Mouse (Mus musculus) megakaryocyte, embryonic 14.5 days (primary cell): ENCODE data around the gene Col15a1. TPM values are rescaled to one million over a fixed set of nuclear protein-coding genes. Genes with fewer than 3 reads are reported as not detected.

ENCODE experiments used
- H3K27me3 ChIP-seq: replicated peaks from 2 replicates; pipeline ENCODE3; 2012; ENCODE audit warnings: inconsistent platforms
- H3K36me3 ChIP-seq: replicated peaks from 2 replicates; pipeline ENCODE3; 2012; ENCODE audit warnings: low read length, inconsistent platforms, mixed read lengths
- H3K4me1 ChIP-seq: 2 replicates; pipeline ENCODE4 v1.6.1; 2012; ENCODE audit warnings: inconsistent platforms
- H3K4me3 ChIP-seq: replicated peaks from 2 replicates; pipeline ENCODE3; 2012; ENCODE audit warnings: moderate library complexity, mild to moderate bottlenecking, inconsistent platforms
- H3K9me3 ChIP-seq: 2 replicates; pipeline ENCODE4 v1.6.1; 2012; ENCODE audit warnings: inconsistent platforms
- FLI1 ChIP-seq: IDR thresholded peaks from 2 replicates; pipeline ENCODE4 v1.6.1; 2012; ENCODE audit warnings: low read length, inconsistent platforms, mixed read lengths
- GATA1 ChIP-seq: IDR thresholded peaks from 3 replicates; pipeline ENCODE4 v1.6.1; 2012; ENCODE audit warnings: mixed read lengths, low read length, inconsistent platforms, borderline replicate concordance
- polyA plus RNA-seq: library from polyadenylated mRNA; stranded (reverse); fragments of >175 nt; gene quantifications from 2 replicates; pipeline ENCODE4 v1.2.3, GENCODE M21; 2012; ENCODE audit warnings: low replicate concordance; ENCODE audit not compliant: insufficient read depth

The Col15a1 gene
- polyA plus RNA-seq, 1 experiment = 0.16 TPM

DNA sequence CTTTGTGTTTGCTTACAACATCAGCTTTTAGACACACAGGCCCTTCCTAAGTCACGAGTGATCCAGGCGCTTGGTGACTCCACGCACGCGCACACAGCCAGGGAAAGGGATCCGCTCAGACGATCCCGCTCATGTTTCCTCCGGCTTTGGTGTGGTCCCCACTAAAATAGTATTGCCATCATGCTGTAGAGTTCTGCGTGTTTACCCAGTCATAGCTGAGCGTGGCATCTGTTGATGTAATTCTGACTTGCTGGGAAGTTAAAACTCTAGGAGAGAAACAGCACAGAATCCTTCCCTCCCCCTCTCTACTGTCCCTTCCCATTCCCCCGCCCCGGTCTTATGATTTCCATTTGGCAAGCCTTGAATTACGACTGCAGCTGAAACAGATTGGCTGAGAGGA lies 104.7 kb downstream of the Col15a1 start:
- no peak overlapping the region for H3K4me3 ChIP-seq
- H3K9me3 ChIP-seq = no peaks in the 10 kb centered on the region
- TF ChIP-seq FLI1 (no peak), GATA1 (no peak)
- H3K4me1 ChIP-seq = peaks cover 86% of the 10 kb centered on the region
- peaks cover 8% of the 10 kb centered on the region for H3K27me3 ChIP-seq
- no peaks in the 10 kb centered on the region for H3K36me3 ChIP-seq

DNA sequence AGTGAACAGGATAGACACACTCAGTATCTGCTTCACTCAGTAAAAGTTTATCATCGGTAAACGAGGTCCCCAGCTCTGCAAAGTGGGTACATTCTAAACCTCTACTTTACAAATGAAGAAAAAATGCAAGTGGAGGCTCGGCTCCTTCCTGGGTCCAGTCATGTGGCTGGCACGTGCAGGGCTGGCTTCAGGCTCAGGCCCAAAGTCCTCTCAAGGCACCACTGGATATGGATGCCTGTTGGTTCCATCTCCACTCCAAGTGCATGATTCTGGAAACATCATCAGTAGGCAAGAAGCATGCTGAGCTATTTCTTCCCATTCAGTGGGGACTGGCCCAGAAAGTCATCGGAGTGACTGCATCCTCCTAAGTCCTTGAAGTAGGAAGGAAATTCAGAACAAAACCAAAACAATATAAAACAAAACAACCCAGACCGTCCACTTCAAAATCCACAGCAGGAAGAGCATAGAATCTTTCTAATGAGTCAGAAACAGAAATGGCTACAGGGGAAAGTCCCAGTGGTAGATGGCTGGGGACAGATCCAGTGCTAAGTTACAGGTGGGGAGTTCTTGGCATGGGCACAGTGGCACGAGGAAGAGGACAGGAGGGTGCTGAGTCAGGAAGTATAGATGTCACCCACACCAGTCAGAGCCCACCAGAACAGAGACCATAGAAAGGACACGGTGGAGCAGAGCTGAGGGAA lies 105.9 kb downstream of the Col15a1 start:
- no peaks in the 10 kb centered on the region for H3K9me3 ChIP-seq
- H3K27me3 ChIP-seq = peaks cover 8% of the 10 kb centered on the region
- peaks cover 82% of the 10 kb centered on the region for H3K4me1 ChIP-seq
- no peak overlapping the region for H3K4me3 ChIP-seq
- H3K36me3 ChIP-seq = no peaks in the 10 kb centered on the region
- no peak for TF ChIP-seq GATA1
- TF ChIP-seq FLI1 = no peak

DNA sequence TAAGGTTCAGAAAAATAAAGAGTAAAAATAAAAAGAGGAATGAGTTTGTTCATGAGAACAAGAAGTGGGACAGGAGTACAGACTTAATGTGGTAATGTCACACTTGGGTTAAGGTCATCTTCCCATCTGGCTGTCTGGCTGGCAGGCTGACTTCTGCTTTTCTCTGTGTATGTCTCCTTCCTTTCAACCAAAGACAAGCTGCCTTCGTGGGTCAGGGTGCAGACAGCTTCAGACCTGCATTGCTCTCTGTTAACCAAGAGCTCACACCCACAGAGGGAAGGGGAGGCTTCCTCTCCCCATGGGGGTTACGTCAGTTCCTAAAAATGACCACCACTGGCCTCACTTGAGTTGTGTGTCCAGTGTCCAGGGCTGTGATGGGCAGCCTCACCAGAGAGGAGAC lies 107.5 kb downstream of the Col15a1 start:
- peak overlapping the region; percentile 17 for H3K4me3 ChIP-seq
- H3K27me3 ChIP-seq = peaks cover 8% of the 10 kb centered on the region
- peaks cover 82% of the 10 kb centered on the region for H3K4me1 ChIP-seq
- H3K36me3 ChIP-seq = no peaks in the 10 kb centered on the region
- no peaks in the 10 kb centered on the region for H3K9me3 ChIP-seq
- TF ChIP-seq GATA1 = no peak
- no peak for TF ChIP-seq FLI1

DNA sequence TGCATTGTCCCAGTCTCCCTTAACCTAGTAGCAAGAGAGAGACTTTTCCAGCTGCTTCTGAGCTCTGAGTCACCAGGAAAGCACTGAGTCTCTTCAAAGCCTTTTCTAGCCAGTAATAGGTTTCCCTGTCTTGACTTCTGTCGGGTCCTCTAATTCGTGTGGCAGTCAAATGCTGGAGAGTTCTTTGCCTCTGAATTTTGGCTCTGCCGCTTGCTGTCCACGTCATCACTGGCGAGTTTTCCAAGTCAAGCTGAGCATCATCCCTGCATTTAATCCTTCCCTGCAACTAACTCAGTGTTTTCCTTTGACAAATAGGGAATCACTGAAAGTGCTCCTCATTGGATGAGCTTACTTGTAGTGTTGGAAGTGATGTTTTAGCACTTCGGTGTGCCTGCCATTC lies 108.5 kb downstream of the Col15a1 start:
- H3K36me3 ChIP-seq = no peaks in the 10 kb centered on the region
- H3K9me3 ChIP-seq = no peaks in the 10 kb centered on the region
- H3K4me1 ChIP-seq = peaks cover 78% of the 10 kb centered on the region
- no peak for TF ChIP-seq FLI1
- no peak for TF ChIP-seq GATA1
- H3K4me3 ChIP-seq = no peak overlapping the region
- peaks cover 8% of the 10 kb centered on the region for H3K27me3 ChIP-seq

DNA sequence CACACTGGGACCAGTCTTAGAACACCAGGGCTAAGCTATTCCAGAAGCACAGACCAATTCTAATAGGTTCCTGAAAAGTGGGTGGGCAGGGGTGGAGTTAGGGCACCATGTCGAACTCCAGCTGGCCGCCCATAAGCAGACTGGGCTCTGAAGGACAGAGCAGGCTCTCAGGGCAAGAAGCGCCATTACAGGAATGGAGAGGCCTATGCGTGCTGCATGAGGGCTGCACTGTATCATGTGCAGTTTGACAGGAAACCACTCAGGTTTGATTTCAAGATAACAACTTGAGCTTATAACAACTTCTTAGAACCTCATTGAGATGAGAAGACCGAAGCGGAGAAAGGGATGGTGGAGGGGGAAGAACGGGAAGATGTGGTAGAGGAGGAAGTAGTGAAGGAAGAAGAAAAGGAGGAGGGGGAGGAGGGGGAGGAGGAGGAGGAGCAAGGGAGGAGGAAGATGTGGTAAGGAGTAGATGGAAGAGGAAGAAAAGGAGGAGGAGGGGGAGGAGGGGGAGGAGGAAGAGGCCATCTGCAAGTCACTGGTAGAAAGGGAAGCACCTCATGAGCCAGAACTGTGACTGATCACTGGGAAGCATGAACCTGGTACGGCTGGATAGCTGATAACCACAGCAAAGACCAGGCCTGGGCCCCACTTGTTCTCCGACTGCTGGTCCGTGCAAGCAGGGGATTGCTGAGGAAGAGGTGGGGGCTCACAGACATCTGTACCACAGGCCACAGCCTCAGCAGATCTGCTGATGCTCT lies 111.8 kb downstream of the Col15a1 start:
- TF ChIP-seq FLI1 (no peak), GATA1 (no peak)
- H3K4me3 ChIP-seq = peak overlapping the region; percentile 33
- H3K36me3 ChIP-seq = no peaks in the 10 kb centered on the region
- peaks cover 7% of the 10 kb centered on the region for H3K27me3 ChIP-seq
- no peaks in the 10 kb centered on the region for H3K9me3 ChIP-seq
- peaks cover 71% of the 10 kb centered on the region for H3K4me1 ChIP-seq

DNA sequence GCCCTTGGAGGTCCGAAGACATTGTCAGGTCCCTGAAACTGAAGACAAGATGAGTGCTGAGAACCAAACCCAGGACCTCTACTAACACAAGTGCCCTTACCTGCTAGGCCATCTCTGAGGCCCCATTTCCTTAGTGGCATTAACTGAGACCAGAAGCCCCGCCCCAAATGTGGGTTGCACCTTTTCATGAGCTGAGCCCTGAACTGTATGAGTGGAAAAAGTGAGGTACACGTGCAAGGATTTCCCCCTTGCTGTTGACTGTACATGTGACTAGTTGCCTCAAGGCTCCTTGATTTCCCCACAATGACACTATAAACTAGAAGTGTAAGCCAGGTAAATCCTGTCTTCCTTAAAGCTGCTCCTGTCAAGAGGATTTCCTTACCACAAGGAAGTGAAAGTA lies 114.4 kb downstream of the Col15a1 start:
- Histone ChIP-seq H3K9me3 (no peaks in the 10 kb centered on the region), H3K4me3 (no peak overlapping the region), H3K36me3 (no peaks in the 10 kb centered on the region), H3K4me1 (peaks cover 60% of the 10 kb centered on the region), H3K27me3 (no peaks in the 10 kb centered on the region)
- TF ChIP-seq FLI1 (no peak), GATA1 (no peak)

DNA sequence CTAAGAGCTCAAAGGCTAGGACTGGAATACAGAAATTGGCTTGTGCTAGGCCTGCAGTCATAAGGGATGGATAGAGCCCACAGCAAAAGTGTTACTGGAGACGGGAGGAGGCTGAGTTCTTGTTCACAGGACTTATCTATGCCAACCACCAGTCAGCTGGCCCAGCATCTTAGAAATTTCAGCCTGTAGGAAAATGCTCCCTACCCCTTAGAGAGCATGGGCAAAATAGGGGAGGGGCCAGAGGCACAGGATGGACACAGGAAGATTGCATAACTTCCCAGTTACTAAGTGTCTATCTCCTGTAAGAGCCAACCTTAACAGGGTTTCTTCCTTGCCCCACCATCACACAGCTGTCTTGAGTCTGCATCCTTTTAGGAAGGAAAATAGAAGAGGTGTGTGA lies 116.2 kb downstream of the Col15a1 start:
- no peaks in the 10 kb centered on the region for H3K36me3 ChIP-seq
- no peak overlapping the region for H3K4me3 ChIP-seq
- TF ChIP-seq GATA1 = no peak
- TF ChIP-seq FLI1 = no peak
- peaks cover 3% of the 10 kb centered on the region for H3K27me3 ChIP-seq
- H3K9me3 ChIP-seq = no peaks in the 10 kb centered on the region
- peaks cover 59% of the 10 kb centered on the region for H3K4me1 ChIP-seq

DNA sequence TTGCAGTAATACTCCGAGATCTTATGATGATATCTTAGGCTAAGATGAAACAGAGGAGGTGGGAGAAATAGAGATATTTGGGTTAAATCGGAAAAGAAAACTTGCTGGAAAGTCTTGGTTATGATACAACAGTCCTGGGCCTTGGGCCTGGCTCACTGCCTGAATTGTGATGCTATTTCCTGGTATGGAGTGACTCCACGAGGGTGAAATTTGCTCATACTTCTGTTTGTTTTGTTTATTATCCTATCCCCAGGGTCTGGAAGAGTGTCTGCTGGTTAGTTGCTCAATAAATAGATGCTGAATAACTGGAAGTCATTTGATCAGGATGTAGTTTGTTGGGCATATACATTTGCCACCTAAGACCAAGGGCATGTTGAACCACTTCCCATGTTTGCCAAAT lies 119.8 kb downstream of the Col15a1 start:
- peaks cover 37% of the 10 kb centered on the region for H3K4me1 ChIP-seq
- no peaks in the 10 kb centered on the region for H3K36me3 ChIP-seq
- no peak for TF ChIP-seq FLI1
- no peak for TF ChIP-seq GATA1
- H3K4me3 ChIP-seq = no peak overlapping the region
- no peaks in the 10 kb centered on the region for H3K9me3 ChIP-seq
- H3K27me3 ChIP-seq = peaks cover 21% of the 10 kb centered on the region

DNA sequence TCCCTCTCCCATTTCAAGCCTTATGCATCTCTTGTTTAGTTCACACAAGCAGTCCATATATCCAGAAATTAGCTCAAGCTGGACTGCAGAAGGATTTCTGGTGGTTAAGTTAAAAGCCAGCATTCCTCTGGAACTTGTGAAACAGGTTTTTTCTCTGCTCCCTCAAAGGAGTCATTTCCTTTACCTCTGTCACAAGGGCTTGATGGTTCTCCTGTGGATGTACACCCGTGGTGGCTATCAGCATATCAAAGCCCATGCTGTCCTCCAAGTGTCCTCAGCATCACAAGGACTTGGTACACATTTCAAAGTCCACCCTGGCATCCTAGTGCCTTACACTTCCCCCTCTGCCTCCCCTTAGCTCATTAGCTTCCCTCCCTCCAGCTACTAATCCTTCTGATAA lies 121.3 kb downstream of the Col15a1 start:
- H3K27me3 ChIP-seq = peaks cover 25% of the 10 kb centered on the region
- no peaks in the 10 kb centered on the region for H3K36me3 ChIP-seq
- peaks cover 32% of the 10 kb centered on the region for H3K4me1 ChIP-seq
- no peak overlapping the region for H3K4me3 ChIP-seq
- no peak for TF ChIP-seq FLI1
- H3K9me3 ChIP-seq = no peaks in the 10 kb centered on the region

DNA sequence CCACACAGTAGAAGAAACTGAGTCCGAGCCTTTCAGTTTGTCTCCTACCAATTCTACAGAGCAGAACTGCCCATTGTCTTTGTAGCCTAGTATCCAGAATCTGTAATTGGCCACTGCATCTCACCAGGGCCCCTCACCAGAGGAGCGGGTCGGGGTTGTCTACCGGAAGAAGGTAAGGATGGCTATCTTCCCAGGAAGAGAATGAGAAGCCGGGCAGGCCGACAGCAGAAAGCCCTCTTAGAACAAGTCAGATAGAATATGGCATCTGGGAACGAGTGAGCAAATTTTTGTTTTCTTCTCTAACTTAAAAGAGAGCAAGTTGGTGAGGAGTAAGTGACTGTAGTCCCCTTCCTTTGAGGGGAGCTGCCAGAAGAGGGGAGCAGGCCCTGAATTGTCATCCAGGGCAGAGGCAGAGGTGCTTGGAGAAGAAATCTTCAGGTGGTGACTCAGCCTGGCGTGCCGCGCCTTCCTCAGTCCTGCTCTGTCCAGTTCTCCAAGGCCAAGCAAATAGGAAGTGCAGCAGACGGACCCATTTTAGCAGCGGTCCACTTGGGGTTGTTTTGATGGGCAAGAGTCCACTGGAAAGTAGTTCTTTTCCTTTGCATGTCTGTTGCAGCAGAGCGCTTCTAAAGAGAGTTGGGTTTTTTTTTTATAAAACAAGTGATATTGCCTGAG lies 122.6 kb downstream of the Col15a1 start:
- H3K9me3 ChIP-seq = peaks cover 4% of the 10 kb centered on the region
- H3K4me3 ChIP-seq = no peak overlapping the region
- no peak for TF ChIP-seq FLI1
- TF ChIP-seq GATA1 = no peak
- H3K4me1 ChIP-seq = peaks cover 20% of the 10 kb centered on the region
- H3K27me3 ChIP-seq = peaks cover 33% of the 10 kb centered on the region
- H3K36me3 ChIP-seq = no peaks in the 10 kb centered on the region
